Mouse (Mus musculus) neural tube, embryonic 13.5 days (tissue): ENCODE measurements around the gene Rabl2. TPM values are rescaled to one million over a fixed set of nuclear protein-coding genes. Genes with fewer than 3 reads are reported as not detected.

Source experiments
- ATAC-seq: fragments of 200-750 bp; cut with Nextera tagmentation; 2 replicates; pipeline ENCODE4 v1.8.0; 2017; ENCODE audit warnings: low read depth, mild to moderate bottlenecking, moderate TSS enrichment, moderate library complexity
- H3K27ac ChIP-seq: fragments of 300-500 bp; sonication (generic); replicated peaks from 2 replicates; pipeline ENCODE4 v1.5.1; 2015; ENCODE audit warnings: moderate library complexity, mild to moderate bottlenecking, inconsistent platforms
- H3K27me3 ChIP-seq: fragments of 300-500 bp; sonication (generic); 2 replicates; pipeline ENCODE4 v1.6.1; 2015; ENCODE audit warnings: mild to moderate bottlenecking, inconsistent platforms
- H3K36me3 ChIP-seq: fragments of 300-500 bp; sonication (generic); 2 replicates; pipeline ENCODE4 v1.6.1; 2015; ENCODE audit warnings: mild to moderate bottlenecking, inconsistent platforms
- H3K4me1 ChIP-seq: fragments of 300-500 bp; sonication (generic); replicated peaks from 2 replicates; pipeline ENCODE4 v1.6.1; 2015; ENCODE audit warnings: inconsistent platforms
- H3K4me2 ChIP-seq: fragments of 300-500 bp; sonication (generic); 2 replicates; pipeline ENCODE4 v1.6.1; 2015; ENCODE audit warnings: inconsistent platforms, mild to moderate bottlenecking, moderate library complexity
- H3K4me3 ChIP-seq: fragments of 300-500 bp; sonication (generic); 2 replicates; pipeline ENCODE4 v1.5.1; 2015; ENCODE audit warnings: mild to moderate bottlenecking, inconsistent platforms
- H3K9ac ChIP-seq: fragments of 300-500 bp; sonication (generic); 2 replicates; pipeline ENCODE4 v1.6.1; 2015; ENCODE audit warnings: moderate library complexity, mild to moderate bottlenecking, inconsistent platforms
- H3K9me3 ChIP-seq: fragments of 300-500 bp; sonication (generic); 2 replicates; pipeline ENCODE4 v1.6.1; 2016; ENCODE audit warnings: inconsistent platforms
- WGBS: fragments of 180-500 bp; shearing (Covaris S2); methylation state at CpG from one replicate; pipeline ENCODE4 v1.1.7; 2015; 5-methylcytosine and 5-hydroxymethylcytosine counted together
- polyA plus RNA-seq: library from polyadenylated mRNA; unstranded; fragments of >200 nt; fragmentation: Nextera tagmentation; extraction: Ambion mirVana; gene quantifications from 2 replicates; pipeline ENCODE4 v1.2.1, GENCODE M21; 2015

The Rabl2 gene
- polyA plus RNA-seq, 1 experiment from 2014 or later, result 70.7 TPM

- H3K9ac ChIP-seq, result 0 out of 2 replicates have a peak overlapping the region, but pooled peaks have one; percentile 38
- H3K27ac ChIP-seq, result peak overlapping the region; percentile 43
- 31% methylated on average over 11 of the region's 11 CpGs for WGBS
- H3K27me3 ChIP-seq, result peaks cover 21% of the 10 kb centered on the region
- 0 out of 2 replicates have a peak overlapping the region, but pooled peaks have one; percentile 27 for H3K4me3 ChIP-seq
- peak; percentile 68 for ATAC-seq
- peaks cover 41% of the 10 kb centered on the region for H3K36me3 ChIP-seq
- peaks cover 27% of the 10 kb centered on the region for H3K4me1 ChIP-seq
- peak overlapping the region; percentile 54 for H3K4me2 ChIP-seq
- no peaks in the 10 kb centered on the region for H3K9me3 ChIP-seq
These were observed 42.9 kb downstream of the Rabl2 start for GRCm38 (mm10) chr15:89548837-89549236.

DNA sequence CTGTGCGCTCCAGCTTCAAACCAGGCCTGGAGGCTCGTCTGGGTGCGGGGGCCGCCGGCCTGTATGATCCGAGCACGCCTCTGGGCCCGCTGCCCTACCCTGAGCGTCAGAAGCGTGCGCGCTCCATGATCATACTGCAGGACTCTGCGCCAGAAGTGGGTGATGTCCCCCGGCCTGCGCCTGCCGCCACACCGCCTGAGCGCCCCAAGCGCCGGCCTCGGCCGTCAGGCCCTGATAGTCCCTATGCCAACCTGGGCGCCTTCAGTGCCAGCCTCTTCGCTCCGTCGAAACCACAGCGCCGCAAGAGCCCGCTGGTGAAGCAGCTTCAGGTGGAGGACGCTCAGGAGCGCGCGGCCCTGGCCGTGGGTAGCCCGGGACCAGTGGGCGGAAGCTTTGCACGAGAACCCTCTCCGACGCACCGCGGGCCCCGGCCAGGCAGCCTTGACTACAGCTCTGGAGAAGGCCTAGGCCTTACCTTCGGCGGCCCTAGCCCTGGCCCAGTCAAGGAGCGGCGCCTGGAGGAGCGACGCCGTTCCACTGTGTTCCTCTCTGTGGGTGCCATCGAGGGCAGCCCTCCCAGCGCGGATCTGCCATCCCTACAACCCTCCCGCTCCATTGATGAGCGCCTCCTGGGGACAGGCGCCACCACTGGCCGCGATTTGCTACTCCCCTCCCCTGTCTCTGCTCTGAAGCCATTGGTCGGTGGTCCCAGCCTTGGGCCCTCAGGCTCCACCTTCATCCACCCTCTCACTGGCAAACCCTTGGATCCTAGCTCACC is 43.7 kb downstream of the Rabl2 start:
- peaks cover 21% of the 10 kb centered on the region for H3K27me3 ChIP-seq
- peaks cover 27% of the 10 kb centered on the region for H3K4me1 ChIP-seq
- peak overlapping the region; percentile 54 for H3K9ac ChIP-seq
- H3K4me3 ChIP-seq, result peak overlapping the region; percentile 27
- ATAC-seq, result peak; percentile 54
- H3K4me2 ChIP-seq, result peak overlapping the region; percentile 54
- WGBS, result 7% methylated on average over 57 of the region's 58 CpGs
- H3K36me3 ChIP-seq, result peaks cover 49% of the 10 kb centered on the region
- H3K9me3 ChIP-seq, result no peaks in the 10 kb centered on the region
- peak overlapping the region; percentile 43 for H3K27ac ChIP-seq

DNA sequence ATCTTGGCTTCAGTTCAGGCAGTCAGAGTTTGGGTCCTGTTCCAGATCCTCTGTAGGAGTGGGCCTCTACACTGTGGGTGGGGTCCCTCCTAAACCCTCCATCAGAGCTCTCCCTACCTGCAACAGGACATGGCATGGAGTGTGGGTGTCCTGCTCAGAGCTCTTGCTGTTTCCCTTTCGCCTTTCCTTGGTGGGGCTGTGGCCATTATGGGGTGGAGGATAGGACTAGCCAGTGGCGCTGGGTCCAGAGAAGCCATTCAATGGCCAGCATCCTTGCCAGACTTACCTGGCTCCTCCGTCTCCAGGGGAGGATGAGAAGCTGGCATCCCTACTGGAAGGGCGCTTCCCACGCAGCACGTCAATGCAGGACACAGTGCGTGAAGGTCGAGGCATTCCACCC is 44.4 kb downstream of the Rabl2 start:
- Histone ChIP-seq H3K27me3 (peaks cover 21% of the 10 kb centered on the region), H3K4me3 (peak overlapping the region; percentile 27), H3K4me2 (peak overlapping the region; percentile 54), H3K9me3 (no peaks in the 10 kb centered on the region), H3K9ac (peak overlapping the region; percentile 54; the same call in 1 of the 2 replicates), H3K4me1 (peaks cover 27% of the 10 kb centered on the region), H3K36me3 (peaks cover 53% of the 10 kb centered on the region), H3K27ac (no peak overlapping the region)
- ATAC-seq, result no peak
- WGBS, result 51% methylated on average over 8 of the region's 8 CpGs

GRCm38 (mm10) chr15:89544171-89544570 is 47.6 kb downstream of the Rabl2 start:
- Histone ChIP-seq H3K4me2 (no peak overlapping the region), H3K9ac (no peak overlapping the region)

GRCm38 (mm10) chr15:89533843-89534207 is 57.9 kb downstream of the Rabl2 start:
- Histone ChIP-seq H3K27ac (no peak overlapping the region), H3K4me1 (peaks cover 30% of the 10 kb centered on the region), H3K9ac (peak overlapping the region; percentile 76), H3K27me3 (no peaks in the 10 kb centered on the region; the same call in 1 of the 2 replicates), H3K36me3 (0 out of 2 replicates have a peak, but pooled peaks cover 3% of the 10 kb centered on the region), H3K4me3 (peak overlapping the region; percentile 45), H3K9me3 (no peaks in the 10 kb centered on the region), H3K4me2 (peak overlapping the region; percentile 72)
- WGBS, result 87% methylated on average over 10 of the region's 10 CpGs
- ATAC-seq, result no peak

More at GRCm38 (mm10) chr15:89544171-89544570, 47.6 kb downstream of the Rabl2 start:
- Histone ChIP-seq H3K36me3 (peaks cover 35% of the 10 kb centered on the region), H3K27me3 (peaks cover 21% of the 10 kb centered on the region), H3K4me1 (peaks cover 22% of the 10 kb centered on the region), H3K9me3 (no peaks in the 10 kb centered on the region), H3K27ac (no peak overlapping the region), H3K4me3 (no peak overlapping the region)
- 83% methylated on average over 7 of the region's 7 CpGs for WGBS
- no peak for ATAC-seq

DNA sequence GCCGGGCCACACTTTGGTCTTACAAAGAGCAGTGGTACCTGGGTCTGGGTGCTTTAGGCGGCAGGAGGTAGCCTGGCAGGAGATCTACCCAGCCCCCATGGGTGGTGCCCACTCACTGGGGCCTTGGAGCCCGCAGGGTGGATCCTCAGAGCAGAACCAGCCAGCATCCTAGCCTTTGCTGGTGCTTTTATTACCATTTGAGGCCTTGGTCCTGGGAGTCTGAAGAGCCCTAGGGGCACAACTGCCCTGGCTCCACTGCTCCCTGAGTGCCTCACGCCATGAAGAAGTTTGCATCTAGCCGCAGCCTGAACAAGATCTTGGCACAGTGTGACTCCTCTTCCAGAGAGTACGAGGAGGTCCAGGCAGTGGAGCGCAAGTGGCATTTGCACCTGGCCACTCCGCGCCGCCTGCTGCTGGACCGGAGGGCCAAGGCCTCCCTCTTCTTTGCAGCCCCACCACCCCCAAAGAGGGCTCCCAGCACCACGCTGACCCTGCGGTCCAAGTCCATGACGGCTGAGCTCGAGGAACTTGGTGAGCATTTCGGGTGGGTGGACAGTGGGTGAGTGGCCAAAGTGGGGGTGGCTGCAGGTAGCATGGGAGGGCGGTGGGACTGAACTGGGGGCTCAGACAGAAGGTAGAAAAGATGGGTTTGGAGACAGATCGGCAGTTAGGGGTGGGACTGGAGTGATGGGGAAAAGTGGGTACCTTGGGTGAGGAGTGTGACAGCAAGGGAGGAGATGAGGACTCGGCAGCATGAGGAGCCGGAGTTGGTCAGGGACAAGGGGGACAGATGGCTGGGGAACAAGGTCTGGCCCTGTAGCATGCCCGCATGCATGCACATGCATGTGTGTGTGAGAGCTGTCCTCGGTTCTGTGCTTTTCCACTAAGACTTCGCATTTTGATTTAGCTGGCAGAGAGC is 58.5 kb downstream of the Rabl2 start:
- 71% methylated on average over 23 of the region's 23 CpGs for WGBS
- H3K4me2 ChIP-seq, result peak overlapping the region; percentile 72
- H3K9ac ChIP-seq, result peak overlapping the region; percentile 76
- H3K36me3 ChIP-seq, result 0 out of 2 replicates have a peak, but pooled peaks cover 3% of the 10 kb centered on the region
- H3K27ac ChIP-seq, result peak overlapping the region; percentile 87
- peaks cover 30% of the 10 kb centered on the region for H3K4me1 ChIP-seq
- no peaks in the 10 kb centered on the region for H3K9me3 ChIP-seq
- H3K4me3 ChIP-seq, result peak overlapping the region; percentile 45
- peak; percentile 65 for ATAC-seq
- H3K27me3 ChIP-seq, result no peaks in the 10 kb centered on the region; the same call in 1 of the 2 replicates

Other genes with a start within 250 kb of the Rabl2 start
- 34.1 and 35.1 TPM in 2 replicates for gene Lmf2, start 236.3 kb downstream of the Rabl2 start, polyA plus RNA-seq
- 101 and 117 TPM in 2 replicates for gene Ncaph2, start 236.2 kb downstream of the Rabl2 start, polyA plus RNA-seq
- gene Sco2, start 218.1 kb downstream of the Rabl2 start, polyA plus RNA-seq, result 10.9 and 11.3 TPM in 2 replicates
- 2.0 and 2.2 TPM in 2 replicates for gene Tymp, start 214.9 kb downstream of the Rabl2 start, polyA plus RNA-seq
- 0.27 and 1.9 TPM in 2 replicates for gene Odf3b, start 212.6 kb downstream of the Rabl2 start, polyA plus RNA-seq
- not detected in 2 replicates for gene Klhdc7b, start 207.0 kb downstream of the Rabl2 start, polyA plus RNA-seq
- gene Syce3, start 181.4 kb downstream of the Rabl2 start, polyA plus RNA-seq, result not detected in 2 replicates
- 0.73 and 1.7 TPM in 2 replicates for gene Cpt1b, start 166.1 kb downstream of the Rabl2 start, polyA plus RNA-seq
- gene C730034F03Rik, start 162.3 kb downstream of the Rabl2 start, polyA plus RNA-seq, result 6.1 and 7.3 TPM in 2 replicates
- 0.17 TPM in 1 of 2 replicates, not detected in the other for gene Gm44502, start 162.2 kb downstream of the Rabl2 start, polyA plus RNA-seq
- 81.4 and 82.2 TPM in 2 replicates for gene Chkb, start 162.0 kb downstream of the Rabl2 start, polyA plus RNA-seq
- gene Mapk8ip2, start 138.0 kb downstream of the Rabl2 start, polyA plus RNA-seq, result 77.3 and 78.0 TPM in 2 replicates
- gene Arsa, start 114.5 kb downstream of the Rabl2 start, polyA plus RNA-seq, result 18.4 and 19.1 TPM in 2 replicates
- gene Shank3, start 92.3 kb downstream of the Rabl2 start, polyA plus RNA-seq, result 6.5 and 8.0 TPM in 2 replicates
- gene Acr, start 23.6 kb downstream of the Rabl2 start, polyA plus RNA-seq, result 0.48 and 1.5 TPM in 2 replicates
- 2.1 and 2.7 TPM in 2 replicates for gene Syt10, start 249.9 kb upstream of the Rabl2 start, polyA plus RNA-seq